Mouse (Mus musculus) myocyte (in vitro differentiated cells): ENCODE data around the gene Aatk.

Experiments
- CEBPB ChIP-seq: IDR thresholded peaks from 2 replicates; pipeline ENCODE4 v1.6.1; 2011; ENCODE audit warnings: mild to moderate bottlenecking, moderate library complexity; ENCODE audit not compliant: poor library complexity, insufficient read depth, severe bottlenecking
- E2F4 ChIP-seq: IDR thresholded peaks from one replicate; pipeline ENCODE4 v1.6.1; 2011; ENCODE audit warnings: mild to moderate bottlenecking, control low read depth, moderate library complexity; ENCODE audit not compliant: insufficient read depth
- MAX ChIP-seq: IDR thresholded peaks from one replicate; pipeline ENCODE4 v1.6.1; 2011; ENCODE audit warnings: low read depth, mild to moderate bottlenecking, control low read depth
- POLR2A ChIP-seq: IDR thresholded peaks from one replicate; pipeline ENCODE4 v1.6.1; 2011; ENCODE audit warnings: low read depth, mild to moderate bottlenecking, control low read depth, moderate library complexity; ENCODE audit not compliant: insufficient read length
- POLR2AphosphoS2 ChIP-seq: IDR thresholded peaks from one replicate; pipeline ENCODE4 v1.6.1; 2011; ENCODE audit warnings: low read depth, control low read depth; ENCODE audit not compliant: insufficient read length
- SRF ChIP-seq: IDR thresholded peaks from one replicate; pipeline ENCODE4 v1.6.1; 2011; ENCODE audit warnings: low read depth; ENCODE audit not compliant: control insufficient read depth, insufficient read length
- TCF12 ChIP-seq: IDR thresholded peaks from one replicate; pipeline ENCODE4 v1.6.1; 2011; ENCODE audit warnings: mild to moderate bottlenecking, control low read depth; ENCODE audit not compliant: poor library complexity, insufficient read depth, severe bottlenecking

DNA sequence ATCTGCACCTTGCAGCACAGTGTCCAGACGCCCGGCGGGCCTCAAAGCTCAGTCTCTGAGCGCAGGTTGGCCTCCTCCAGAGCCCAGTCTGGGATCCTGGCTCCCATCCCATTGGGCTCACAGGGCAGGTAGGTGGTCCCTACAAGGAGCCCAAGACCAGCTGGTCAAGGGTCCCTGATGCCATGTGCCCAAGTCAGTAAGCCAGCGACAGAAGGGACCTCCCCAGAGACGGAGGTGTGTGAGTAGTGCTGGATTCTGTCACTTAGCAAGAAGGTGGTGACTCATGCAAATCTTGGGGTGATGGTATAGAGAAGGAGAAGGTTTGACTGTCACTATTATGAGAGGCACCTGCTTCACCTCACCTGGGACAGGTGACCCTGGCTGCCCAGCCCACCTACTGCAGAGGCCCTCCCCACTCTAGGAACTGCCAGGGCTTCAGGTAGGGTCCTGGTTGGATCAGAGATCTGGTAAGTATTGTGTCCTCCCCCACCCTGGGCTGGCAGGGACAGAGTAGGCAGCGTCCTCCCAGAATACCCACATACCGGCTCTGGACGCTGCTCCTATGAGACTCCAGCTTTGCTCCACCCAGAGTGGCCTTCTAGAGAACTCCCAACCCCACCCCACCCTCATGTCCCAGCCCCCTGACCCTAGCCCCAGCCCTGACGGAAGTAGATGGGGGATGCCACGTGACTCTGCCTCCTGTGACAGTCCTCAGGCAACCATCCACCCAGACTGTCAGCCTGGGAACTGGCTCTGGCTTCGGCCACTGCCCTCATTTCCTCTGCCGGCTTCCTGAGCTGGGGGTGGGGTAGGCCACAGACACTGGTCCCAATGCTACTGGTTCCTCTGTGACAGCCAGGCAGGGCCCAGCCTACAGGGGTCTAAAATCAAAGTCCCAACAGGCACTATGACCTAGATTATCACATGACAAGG is 5.5 kb downstream of the Aatk start:
- TF ChIP-seq POLR2A (no peak), POLR2AphosphoS2 (no peak), SRF (no peak), TCF12 (no peak), MAX (no peak), CEBPB (no peak), E2F4 (no peak)
